Mouse (Mus musculus) erythroblast, embryonic 14.5 days (primary cell): ENCODE measurements around the gene Becn1.

Experiments used
- GATA1 ChIP-seq: IDR thresholded peaks from 2 replicates; pipeline ENCODE4 v1.6.1; 2012; ENCODE audit warnings: low read length, inconsistent platforms, mixed read lengths
- TAL1 ChIP-seq: IDR thresholded peaks from 3 replicates; pipeline ENCODE4 v1.6.1; 2012; ENCODE audit warnings: low read length, inconsistent platforms, mixed read lengths

DNA sequence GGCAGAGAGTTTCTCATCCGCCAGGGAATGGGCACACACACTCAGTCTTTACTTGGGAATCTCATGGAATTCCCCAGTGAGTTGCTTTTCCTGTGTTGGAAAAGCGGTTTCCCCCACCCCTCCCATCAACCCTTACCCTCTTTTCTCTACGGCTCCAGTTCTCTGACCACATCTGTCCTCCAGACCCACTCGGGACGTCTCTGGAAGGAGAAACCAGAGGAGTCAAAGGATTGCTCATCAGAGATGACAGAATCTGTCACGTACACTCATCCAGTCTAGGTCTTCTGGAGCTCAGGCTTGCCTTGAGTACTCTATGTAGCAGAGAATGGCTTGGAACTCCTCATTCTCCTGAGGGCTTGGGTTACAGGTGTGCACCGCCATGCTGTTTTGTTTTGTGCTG is 46.7 kb upstream of the Becn1 start:
- no peak for TF ChIP-seq GATA1
- TF ChIP-seq TAL1, result no peak
